Mouse (Mus musculus) right cerebral cortex, postnatal 4 days (tissue): Measurements from ENCODE around the gene Rbx1.

Experiments
- DNase-seq: peaks from one replicate; pipeline ENCODE4 v3.0.0-alpha.2; 2022

Gene Rbx1

GRCm38 (mm10) chr15:81485483-81485882 is 19.4 kb downstream of the Rbx1 start:
- DNase-seq = no peak

- no peak for DNase-seq
Measured at GRCm38 (mm10) chr15:81503466-81503865, 37.4 kb downstream of the Rbx1 start.

GRCm38 (mm10) chr15:81503995-81504394 is 37.9 kb downstream of the Rbx1 start:
- DNase-seq = no peak

- no peak for DNase-seq
Measured at GRCm38 (mm10) chr15:81507201-81507600, 41.1 kb downstream of the Rbx1 start.

- DNase-seq = no peak
Measured at GRCm38 (mm10) chr15:81510621-81511020, 44.5 kb downstream of the Rbx1 start.

GRCm38 (mm10) chr15:81511601-81512261 is 45.6 kb downstream of the Rbx1 start:
- DNase-seq = peak; percentile 10

GRCm38 (mm10) chr15:81514111-81514971 is 48.2 kb downstream of the Rbx1 start:
- peak; percentile 66 for DNase-seq

- DNase-seq = no peak
Measured at GRCm38 (mm10) chr15:81515221-81515620, 49.1 kb downstream of the Rbx1 start.

GRCm38 (mm10) chr15:81518031-81518430 is 51.9 kb downstream of the Rbx1 start:
- DNase-seq = no peak

- no peak for DNase-seq
Measured at GRCm38 (mm10) chr15:81518761-81519160, 52.7 kb downstream of the Rbx1 start.

- peak; percentile 54 for DNase-seq
Measured at GRCm38 (mm10) chr15:81522036-81522751, 56.1 kb downstream of the Rbx1 start.

GRCm38 (mm10) chr15:81522761-81523168 is 56.7 kb downstream of the Rbx1 start:
- DNase-seq = no peak

GRCm38 (mm10) chr15:81523169-81523871 is 57.2 kb downstream of the Rbx1 start:
- peak; percentile 98 for DNase-seq

GRCm38 (mm10) chr15:81523901-81524300 is 57.8 kb downstream of the Rbx1 start:
- no peak for DNase-seq
